In the genomic region with DNA sequence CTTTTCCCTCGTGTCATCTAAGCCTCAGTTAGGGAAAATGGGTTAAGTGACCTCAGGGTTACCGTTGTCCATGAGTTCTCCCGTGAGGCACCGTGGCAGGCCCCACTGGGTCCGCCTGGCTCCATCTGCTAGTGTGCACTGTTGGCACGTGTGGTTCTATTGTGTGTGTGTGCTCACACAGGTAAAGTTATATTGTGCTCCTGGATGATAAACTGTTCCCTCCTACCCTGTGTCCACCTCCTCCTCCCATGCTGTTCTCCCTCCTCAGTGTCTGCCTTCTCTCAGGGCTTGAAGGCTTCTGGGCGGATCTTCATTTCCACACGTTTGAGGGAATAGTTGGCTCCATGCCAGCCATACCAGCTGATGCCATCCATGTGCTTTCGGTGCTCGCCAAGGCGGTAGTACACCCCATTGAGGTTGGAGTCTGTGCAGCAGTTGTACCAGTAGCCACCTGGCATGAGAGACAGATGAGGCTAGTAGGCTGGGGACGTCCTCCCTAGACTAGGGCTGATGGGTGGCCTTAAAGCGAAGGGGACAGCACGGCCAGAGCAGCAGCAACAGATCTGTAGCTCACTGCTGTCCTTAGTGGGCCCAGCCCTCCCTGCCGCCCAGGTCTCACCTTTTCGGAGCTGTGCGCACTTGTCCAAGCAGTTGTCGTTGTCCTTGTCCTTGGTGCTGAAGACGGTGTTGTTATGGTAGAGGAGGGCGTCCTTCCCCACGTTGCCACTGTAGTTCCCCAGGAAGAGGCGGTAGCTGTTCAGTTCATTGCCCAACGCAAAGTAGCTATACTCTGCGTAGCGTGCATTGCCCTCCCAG, we compare ENCODE assay signal across 9 mouse cellular contexts. TPM values are rescaled to one million over a fixed set of nuclear protein-coding genes. Genes with fewer than 3 reads are reported as not detected.
A peak's percentile ranks its signal among the peaks of the same experiment; 100 is the strongest.
DNase-seq lines count a peak whose midpoint lies in the region; ATAC-seq lines count a peak whose summit lies in the region.
"Had no signal": no experiment of that assay in that cellular context is flagged by ENCODE, and none has a peak within 500 bp of the region (broad histone marks: within the 10 kb centered on the region; RNA-seq: fewer than 3 reads in every experiment).

No protein-coding gene starts in this region.

- H3K27me3 ChIP-seq in forebrain, embryonic 16.5 days (replicated peaks; ENCODE audit: control insufficient read depth, insufficient read depth, low read length), result no peaks in the 10 kb centered on the region

- peaks cover 21% of the 10 kb centered on the region for H3K4me1 ChIP-seq in forebrain, embryonic 16.5 days (replicated peaks; ENCODE audit: control insufficient read depth, insufficient read depth, low read length)

- H3K4me3 ChIP-seq in forebrain, embryonic 16.5 days (replicated peaks; ENCODE audit: low read length), result no peak overlapping the region

- no peak overlapping the region for H3K4me2 ChIP-seq in forebrain, embryonic 16.5 days (ENCODE audit: low read length)

- DNase-seq in left cerebral cortex, adult 18-20 months (ENCODE audit: low spot score in 2 of 2), result peak; percentile 40 to 52
- no peak for DNase-seq in left cerebral cortex, adult 11 months (ENCODE audit: low spot score)
- DNase-seq in liver, result no peak
- no peak for DNase-seq in B cell, adult 2 months
- DNase-seq in lung, postnatal 14 days, result no peak
- DNase-seq: thymus, postnatal 36 days had no signal

- peak; percentile 72; the same call in 1 of the 2 replicates for ATAC-seq in cerebellum, adult (ENCODE audit: insufficient number of reproducible peaks, low FRiP score, low TSS enrichment)
- ATAC-seq in forebrain, embryonic 16.5 days, result peak; percentile 86
- ATAC-seq in monocyte, adult 5-6 weeks (replicated peaks; ENCODE audit: insufficient number of reproducible peaks, low FRiP score, low TSS enrichment, poor library complexity, severe bottlenecking), result 0 out of 2 replicates have a peak, but pooled peaks have one; percentile 10

- peaks cover 21% of the 10 kb centered on the region for H3K36me3 ChIP-seq in forebrain, embryonic 16.5 days (ENCODE audit: control insufficient read depth, insufficient read depth)

- H3K9ac ChIP-seq in forebrain, embryonic 16.5 days (replicated peaks; ENCODE audit: low read depth, low read length), result no peak overlapping the region

- H3K27ac ChIP-seq in forebrain, embryonic 16.5 days (ENCODE audit: low read length), result peak overlapping the region; percentile 79

- WGBS in forebrain, embryonic 16.5 days, result 59% methylated on average over 25 of the region's 25 CpGs

- no peaks in the 10 kb centered on the region for H3K9me3 ChIP-seq in forebrain, embryonic 16.5 days (ENCODE audit: control insufficient read depth, low read length)

RNA-seq across cellular contexts. Expression of gene Angptl7, which starts 4.2 kb away (rescaled TPM):
- under 1 TPM; 0.61 to 0.77 TPM for total RNA-seq in left cerebral cortex, adult 18-20 months (2021)
- 0.29 and 0.32 TPM in 2 replicates for polyA plus RNA-seq in forebrain, embryonic 16.5 days (2015; fragmentation: Nextera tagmentation; extraction: Ambion mirVana)
- total RNA-seq in monocyte, adult 5-6 weeks (2017), result not detected in 3 replicates

RNA-seq across cellular contexts. Expression of gene Mtor, which starts 47.7 kb away (rescaled TPM):
- total RNA-seq in left cerebral cortex, adult 18-20 months (2021), result 10 to 100 TPM; 91.6 to 97.9 TPM
- polyA plus RNA-seq in forebrain, embryonic 16.5 days (2015; fragmentation: Nextera tagmentation; extraction: Ambion mirVana), result 23.1 and 24.2 TPM in 2 replicates
- total RNA-seq in monocyte, adult 5-6 weeks (2017), result 14.9 to 23.1 TPM (median 19.1 TPM) in 3 replicates

RNA-seq across cellular contexts. Expression of gene Ubiad1, which starts 51.5 kb away (rescaled TPM):
- 1 to 10 TPM; 8.0 to 9.2 TPM for total RNA-seq in left cerebral cortex, adult 18-20 months (2021)
- 19.4 and 20.4 TPM in 2 replicates for polyA plus RNA-seq in forebrain, embryonic 16.5 days (2015; fragmentation: Nextera tagmentation; extraction: Ambion mirVana)
- total RNA-seq in monocyte, adult 5-6 weeks (2017), result 2.0 to 5.5 TPM (median 2.8 TPM) in 3 replicates

Comparison
In these comparisons a context has a peak if more than half of its experiments do, and no peak if none do; other contexts are left out.
1. DNase-seq: peak in left cerebral cortex, adult 18-20 months (2 of 2); none in left cerebral cortex, adult 11 months (single experiment), liver (single experiment), B cell, adult 2 months (0 of 2) and lung, postnatal 14 days (single experiment).
2. ATAC-seq: peak in every context shown above with its lines; median percentile 86 in forebrain, embryonic 16.5 days; 72 in cerebellum, adult; 10 in monocyte, adult 5-6 weeks.